Mouse (Mus musculus): ENCODE results near the gene Tmem120b. TPM values are rescaled to one million over a fixed set of nuclear protein-coding genes. Genes with fewer than 3 reads are reported as not detected.

Gene Tmem120b
- polyA plus RNA-seq (2015; fragmentation: Nextera tagmentation; extraction: Ambion mirVana) = 11.8 and 12.9 TPM in 2 replicates

- peak within 1 kb of the TSS; percentile 84 for H3K27ac ChIP-seq (replicated peaks)
- no peaks in the 10 kb centered on the region for H3K9me3 ChIP-seq
- ATAC-seq (ENCODE audit: extremely low read depth, insufficient number of reproducible peaks, low FRiP score, low TSS enrichment) = no peak
- 0 out of 2 replicates have a peak within 1 kb of the TSS, but pooled peaks have one; percentile 19 for H3K9ac ChIP-seq
- H3K4me1 ChIP-seq = peaks cover 15% of the 10 kb centered on the region
- H3K4me3 ChIP-seq = no peak within 1 kb of the TSS
- no peaks in the 10 kb centered on the region for H3K27me3 ChIP-seq (replicated peaks)
- WGBS = 80% methylated on average over 12 of the region's 12 CpGs
- no peaks in the 10 kb centered on the region for H3K36me3 ChIP-seq
- H3K4me2 ChIP-seq = peak within 1 kb of the TSS; percentile 31; the same call in 1 of the 2 replicates
These were observed at the start of gene Tmem120b for GRCm38 (mm10) chr5:123068115-123068514. Tmem120b (plus strand) TSS chr5:123068415.

- Histone ChIP-seq H3K9ac (peak overlapping the region; percentile 72), H3K4me1 (peaks cover 59% of the 10 kb centered on the region)
- 39% methylated on average over 10 of the region's 10 CpGs for WGBS
These were observed 48.7 kb upstream of the Tmem120b start for GRCm38 (mm10) chr5:123019336-123020016.

GRCm38 (mm10) chr5:123020426-123020825 lies 47.8 kb upstream of the Tmem120b start:
- Histone ChIP-seq H3K9me3 (no peaks in the 10 kb centered on the region), H3K36me3 (0 out of 2 replicates have a peak, but pooled peaks cover 18% of the 10 kb centered on the region), H3K4me3 (no peak overlapping the region), H3K4me1 (peaks cover 60% of the 10 kb centered on the region), H3K4me2 (no peak overlapping the region), H3K27me3 (replicated peaks) (no peaks in the 10 kb centered on the region), H3K27ac (replicated peaks) (peak overlapping the region; percentile 89), H3K9ac (no peak overlapping the region)
- no peak for ATAC-seq (ENCODE audit: extremely low read depth, insufficient number of reproducible peaks, low FRiP score, low TSS enrichment)
- WGBS = 89% methylated on average over 5 of the region's 5 CpGs

More at GRCm38 (mm10) chr5:123019336-123020016, 48.7 kb upstream of the Tmem120b start:
- Histone ChIP-seq H3K4me3 (no peak overlapping the region; the same call in 1 of the 2 replicates), H3K4me2 (peak overlapping the region; percentile 46), H3K9me3 (no peaks in the 10 kb centered on the region), H3K36me3 (0 out of 2 replicates have a peak, but pooled peaks cover 15% of the 10 kb centered on the region), H3K27ac (replicated peaks) (peak overlapping the region; percentile 89), H3K27me3 (replicated peaks) (no peaks in the 10 kb centered on the region)
- no peak for ATAC-seq (ENCODE audit: extremely low read depth, insufficient number of reproducible peaks, low FRiP score, low TSS enrichment)

GRCm38 (mm10) chr5:123021438-123021837 lies 46.8 kb upstream of the Tmem120b start:
- no peaks in the 10 kb centered on the region for H3K27me3 ChIP-seq (replicated peaks)
- no peak overlapping the region for H3K9ac ChIP-seq
- peaks cover 56% of the 10 kb centered on the region for H3K4me1 ChIP-seq
- H3K4me2 ChIP-seq = no peak overlapping the region
- no peaks in the 10 kb centered on the region for H3K9me3 ChIP-seq
- 0 out of 2 replicates have a peak, but pooled peaks cover 18% of the 10 kb centered on the region for H3K36me3 ChIP-seq
- H3K4me3 ChIP-seq = no peak overlapping the region
- 85% methylated on average over 7 of the region's 7 CpGs for WGBS
- ATAC-seq (ENCODE audit: extremely low read depth, insufficient number of reproducible peaks, low FRiP score, low TSS enrichment) = no peak
- H3K27ac ChIP-seq (replicated peaks) = no peak overlapping the region

GRCm38 (mm10) chr5:123023049-123023448 lies 45.2 kb upstream of the Tmem120b start:
- no peaks in the 10 kb centered on the region for H3K9me3 ChIP-seq
- no peak overlapping the region for H3K27ac ChIP-seq (replicated peaks)
- H3K36me3 ChIP-seq = 0 out of 2 replicates have a peak, but pooled peaks cover 10% of the 10 kb centered on the region
- no peak overlapping the region for H3K4me2 ChIP-seq
- no peak overlapping the region for H3K4me3 ChIP-seq
- H3K9ac ChIP-seq = no peak overlapping the region
- peaks cover 54% of the 10 kb centered on the region for H3K4me1 ChIP-seq
- H3K27me3 ChIP-seq (replicated peaks) = no peaks in the 10 kb centered on the region
- no peak for ATAC-seq (ENCODE audit: extremely low read depth, insufficient number of reproducible peaks, low FRiP score, low TSS enrichment)
- WGBS = 65% methylated on average over 6 of the region's 6 CpGs

- no peak overlapping the region for H3K27ac ChIP-seq (replicated peaks)
- WGBS = 90% methylated on average over 6 of the region's 6 CpGs
- no peak for ATAC-seq (ENCODE audit: extremely low read depth, insufficient number of reproducible peaks, low FRiP score, low TSS enrichment)
These were observed 43.9 kb upstream of the Tmem120b start for GRCm38 (mm10) chr5:123024312-123024711.

GRCm38 (mm10) chr5:123024965-123025573 lies 43.1 kb upstream of the Tmem120b start:
- ATAC-seq (ENCODE audit: extremely low read depth, insufficient number of reproducible peaks, low FRiP score, low TSS enrichment) = no peak
- H3K4me2 ChIP-seq = no peak overlapping the region
- H3K9ac ChIP-seq = no peak overlapping the region
- H3K4me1 ChIP-seq = peaks cover 42% of the 10 kb centered on the region
- H3K27me3 ChIP-seq (replicated peaks) = no peaks in the 10 kb centered on the region
- peaks cover 23% of the 10 kb centered on the region for H3K36me3 ChIP-seq
- H3K4me3 ChIP-seq = no peak overlapping the region
- no peaks in the 10 kb centered on the region for H3K9me3 ChIP-seq
- H3K27ac ChIP-seq (replicated peaks) = no peak overlapping the region
- WGBS = 72% methylated on average over 9 of the region's 9 CpGs

More at GRCm38 (mm10) chr5:123024312-123024711, 43.9 kb upstream of the Tmem120b start:
- Histone ChIP-seq H3K4me1 (peaks cover 43% of the 10 kb centered on the region), H3K4me2 (no peak overlapping the region), H3K27me3 (replicated peaks) (no peaks in the 10 kb centered on the region), H3K9me3 (no peaks in the 10 kb centered on the region), H3K36me3 (peaks cover 16% of the 10 kb centered on the region), H3K4me3 (no peak overlapping the region), H3K9ac (no peak overlapping the region)

- WGBS = 59% methylated on average over 6 of the region's 6 CpGs
- no peak for ATAC-seq (ENCODE audit: extremely low read depth, insufficient number of reproducible peaks, low FRiP score, low TSS enrichment)
These were observed 41.8 kb upstream of the Tmem120b start for GRCm38 (mm10) chr5:123026414-123026813.

GRCm38 (mm10) chr5:123027436-123027835 lies 40.8 kb upstream of the Tmem120b start:
- no peak overlapping the region for H3K27ac ChIP-seq (replicated peaks)
- ATAC-seq (ENCODE audit: extremely low read depth, insufficient number of reproducible peaks, low FRiP score, low TSS enrichment) = no peak

More at GRCm38 (mm10) chr5:123026414-123026813, 41.8 kb upstream of the Tmem120b start:
- no peaks in the 10 kb centered on the region for H3K9me3 ChIP-seq
- H3K9ac ChIP-seq = no peak overlapping the region
- H3K4me2 ChIP-seq = no peak overlapping the region
- H3K27ac ChIP-seq (replicated peaks) = no peak overlapping the region
- peaks cover 37% of the 10 kb centered on the region for H3K36me3 ChIP-seq
- H3K4me3 ChIP-seq = no peak overlapping the region
- peaks cover 36% of the 10 kb centered on the region for H3K4me1 ChIP-seq
- H3K27me3 ChIP-seq (replicated peaks) = no peaks in the 10 kb centered on the region

GRCm38 (mm10) chr5:123029729-123030128 lies 38.5 kb upstream of the Tmem120b start:
- 74% methylated on average over 7 of the region's 7 CpGs for WGBS
- Histone ChIP-seq H3K4me1 (peaks cover 29% of the 10 kb centered on the region), H3K36me3 (peaks cover 48% of the 10 kb centered on the region), H3K9ac (no peak overlapping the region; the same call in 1 of the 2 replicates), H3K9me3 (no peaks in the 10 kb centered on the region), H3K4me3 (no peak overlapping the region), H3K4me2 (no peak overlapping the region), H3K27me3 (replicated peaks) (no peaks in the 10 kb centered on the region), H3K27ac (replicated peaks) (no peak overlapping the region)
- no peak for ATAC-seq (ENCODE audit: extremely low read depth, insufficient number of reproducible peaks, low FRiP score, low TSS enrichment)

More at GRCm38 (mm10) chr5:123027436-123027835, 40.8 kb upstream of the Tmem120b start:
- 50% methylated on average over 6 of the region's 6 CpGs for WGBS
- Histone ChIP-seq H3K9me3 (no peaks in the 10 kb centered on the region), H3K4me1 (peaks cover 36% of the 10 kb centered on the region), H3K4me3 (no peak overlapping the region), H3K4me2 (no peak overlapping the region), H3K27me3 (replicated peaks) (no peaks in the 10 kb centered on the region), H3K9ac (no peak overlapping the region), H3K36me3 (peaks cover 47% of the 10 kb centered on the region)

GRCm38 (mm10) chr5:123031312-123031711 lies 36.9 kb upstream of the Tmem120b start:
- Histone ChIP-seq H3K9ac (no peak overlapping the region), H3K4me2 (no peak overlapping the region), H3K36me3 (peaks cover 44% of the 10 kb centered on the region), H3K27me3 (replicated peaks) (no peaks in the 10 kb centered on the region), H3K27ac (replicated peaks) (no peak overlapping the region), H3K4me1 (peaks cover 31% of the 10 kb centered on the region), H3K4me3 (no peak overlapping the region), H3K9me3 (no peaks in the 10 kb centered on the region)
- no peak for ATAC-seq (ENCODE audit: extremely low read depth, insufficient number of reproducible peaks, low FRiP score, low TSS enrichment)
- WGBS = 94% methylated on average over 3 of the region's 3 CpGs
